Mouse (Mus musculus) cerebellum, postnatal 10 days (tissue): ENCODE data around the gene Snapc3.

ENCODE experiments used
- DNase-seq, 2 experiments: peaks; one replicate each; pipeline ENCODE4 v3.0.0; 2021; ENCODE audit warnings: mixed read lengths in 2 of 2

Snapc3 gene

GRCm38 (mm10) chr4:83417160-83417819 lies at the start of gene Snapc3:
Gene Snapc3, plus strand, starts transcription at chr4:83417724.
- DNase-seq: peak; percentile 97 to 98

- peak; percentile 39 to 57 for DNase-seq
Measured at GRCm38 (mm10) chr4:83373381-83373780, 44.1 kb upstream of the Snapc3 start.

- DNase-seq: no peak
Measured at GRCm38 (mm10) chr4:83375650-83376049, 41.9 kb upstream of the Snapc3 start.

GRCm38 (mm10) chr4:83376461-83377015 lies 41.0 kb upstream of the Snapc3 start:
- DNase-seq: no peak

- no peak for DNase-seq
Measured at GRCm38 (mm10) chr4:83379036-83379435, 38.5 kb upstream of the Snapc3 start.

GRCm38 (mm10) chr4:83379746-83380145 lies 37.8 kb upstream of the Snapc3 start:
- no peak for DNase-seq

GRCm38 (mm10) chr4:83380266-83380665 lies 37.3 kb upstream of the Snapc3 start:
- no peak for DNase-seq

- peak; percentile 67 to 71 for DNase-seq
Measured at GRCm38 (mm10) chr4:83383899-83384490, 33.5 kb upstream of the Snapc3 start.

- DNase-seq: peak; percentile 9
Measured at GRCm38 (mm10) chr4:83385091-83385490, 32.4 kb upstream of the Snapc3 start.

GRCm38 (mm10) chr4:83390551-83390950 lies 27.0 kb upstream of the Snapc3 start:
- DNase-seq: no peak

- DNase-seq: peak; percentile 75 to 82
Measured at GRCm38 (mm10) chr4:83391956-83392355, 25.6 kb upstream of the Snapc3 start.

GRCm38 (mm10) chr4:83393733-83394132 lies 23.8 kb upstream of the Snapc3 start:
- DNase-seq: no peak

- peak; percentile 36 to 47 for DNase-seq
Measured at GRCm38 (mm10) chr4:83396346-83396745, 21.2 kb upstream of the Snapc3 start.

- DNase-seq: peak in 1 of 2 experiments; percentile 25
Measured at GRCm38 (mm10) chr4:83396996-83397770, 20.3 kb upstream of the Snapc3 start.

GRCm38 (mm10) chr4:83398527-83398926 lies 19.0 kb upstream of the Snapc3 start:
- DNase-seq: no peak

- DNase-seq: no peak
Measured at GRCm38 (mm10) chr4:83400691-83401595, 16.6 kb upstream of the Snapc3 start.

- DNase-seq: no peak
Measured at GRCm38 (mm10) chr4:83401712-83402111, 15.8 kb upstream of the Snapc3 start.

- DNase-seq: no peak
Measured at GRCm38 (mm10) chr4:83407688-83408087, 9.8 kb upstream of the Snapc3 start.

- peak in 1 of 2 experiments; percentile 26 for DNase-seq
Measured at GRCm38 (mm10) chr4:83409867-83410505, 7.5 kb upstream of the Snapc3 start.

- no peak for DNase-seq
Measured at GRCm38 (mm10) chr4:83412060-83412459, 5.5 kb upstream of the Snapc3 start.

- no peak for DNase-seq
Measured at GRCm38 (mm10) chr4:83414241-83414824, 3.2 kb upstream of the Snapc3 start.

GRCm38 (mm10) chr4:83417820-83418186 lies 279 bp downstream of the Snapc3 start:
- no peak for DNase-seq
